Mouse (Mus musculus): Measurements from ENCODE around the gene Spata48. TPM values are rescaled to one million over a fixed set of nuclear protein-coding genes. Genes with fewer than 3 reads are reported as not detected.

The Spata48 gene
- polyA plus RNA-seq, 1 experiment from 2014 or later, result 1.8 TPM

- ATAC-seq (ENCODE audit: low read depth), result no peak
- no peak overlapping the region for H3K27ac ChIP-seq (ENCODE audit: low read length)
- no peaks in the 10 kb centered on the region for H3K9me3 ChIP-seq (ENCODE audit: control insufficient read depth, low read length)
- WGBS, result 16% methylated on average over 10 of the region's 10 CpGs
- H3K36me3 ChIP-seq (ENCODE audit: control insufficient read depth, insufficient read depth, low read length), result no peaks in the 10 kb centered on the region
- H3K9ac ChIP-seq (ENCODE audit: low read length), result no peak overlapping the region
- no peak overlapping the region for H3K4me3 ChIP-seq (ENCODE audit: low read length)
- no peaks in the 10 kb centered on the region for H3K27me3 ChIP-seq (ENCODE audit: control insufficient read depth, insufficient read depth, low read depth, low read length)
- H3K4me1 ChIP-seq (replicated peaks; ENCODE audit: control insufficient read depth, insufficient read depth, low read length), result no peaks in the 10 kb centered on the region
- no peak overlapping the region for H3K4me2 ChIP-seq (ENCODE audit: low read depth, low read length)
These were observed 38.0 kb downstream of the Spata48 start for GRCm38 (mm10) chr11:11499944-11500343.

- Histone ChIP-seq H3K4me1 (replicated peaks; ENCODE audit: control insufficient read depth, insufficient read depth, low read length) (no peaks in the 10 kb centered on the region), H3K9me3 (ENCODE audit: control insufficient read depth, low read length) (no peaks in the 10 kb centered on the region), H3K27ac (ENCODE audit: low read length) (no peak overlapping the region), H3K9ac (ENCODE audit: low read length) (no peak overlapping the region), H3K4me3 (ENCODE audit: low read length) (no peak overlapping the region), H3K36me3 (ENCODE audit: control insufficient read depth, insufficient read depth, low read length) (no peaks in the 10 kb centered on the region), H3K4me2 (ENCODE audit: low read depth, low read length) (no peak overlapping the region), H3K27me3 (ENCODE audit: control insufficient read depth, insufficient read depth, low read depth, low read length) (no peaks in the 10 kb centered on the region)
- ATAC-seq (ENCODE audit: low read depth), result no peak
- 69% methylated on average over 2 of the region's 2 CpGs for WGBS
These were observed 44.3 kb downstream of the Spata48 start for GRCm38 (mm10) chr11:11506187-11506586.

GRCm38 (mm10) chr11:11509413-11509812, 47.5 kb downstream of the Spata48 start:
- ATAC-seq (ENCODE audit: low read depth), result no peak
- WGBS, result 56% methylated on average over 2 of the region's 2 CpGs
- no peaks in the 10 kb centered on the region for H3K36me3 ChIP-seq (ENCODE audit: control insufficient read depth, insufficient read depth, low read length)

GRCm38 (mm10) chr11:11512056-11512455, 50.2 kb downstream of the Spata48 start:
- H3K27me3 ChIP-seq (ENCODE audit: control insufficient read depth, insufficient read depth, low read depth, low read length), result no peaks in the 10 kb centered on the region
- H3K9me3 ChIP-seq (ENCODE audit: control insufficient read depth, low read length), result no peaks in the 10 kb centered on the region
- no peak overlapping the region for H3K9ac ChIP-seq (ENCODE audit: low read length)
- WGBS, result 39% methylated on average over 2 of the region's 2 CpGs
- no peaks in the 10 kb centered on the region for H3K4me1 ChIP-seq (replicated peaks; ENCODE audit: control insufficient read depth, insufficient read depth, low read length)
- no peaks in the 10 kb centered on the region for H3K36me3 ChIP-seq (ENCODE audit: control insufficient read depth, insufficient read depth, low read length)
- H3K27ac ChIP-seq (ENCODE audit: low read length), result no peak overlapping the region
- no peak overlapping the region for H3K4me3 ChIP-seq (ENCODE audit: low read length)
- ATAC-seq (ENCODE audit: low read depth), result no peak
- no peak overlapping the region for H3K4me2 ChIP-seq (ENCODE audit: low read depth, low read length)

More at GRCm38 (mm10) chr11:11509413-11509812, 47.5 kb downstream of the Spata48 start:
- H3K9me3 ChIP-seq (ENCODE audit: control insufficient read depth, low read length), result no peaks in the 10 kb centered on the region
- no peak overlapping the region for H3K4me2 ChIP-seq (ENCODE audit: low read depth, low read length)
- H3K27me3 ChIP-seq (ENCODE audit: control insufficient read depth, insufficient read depth, low read depth, low read length), result no peaks in the 10 kb centered on the region
- H3K9ac ChIP-seq (ENCODE audit: low read length), result no peak overlapping the region
- no peak overlapping the region for H3K4me3 ChIP-seq (ENCODE audit: low read length)
- no peak overlapping the region for H3K27ac ChIP-seq (ENCODE audit: low read length)
- no peaks in the 10 kb centered on the region for H3K4me1 ChIP-seq (replicated peaks; ENCODE audit: control insufficient read depth, insufficient read depth, low read length)

GRCm38 (mm10) chr11:11513008-11513799, 51.3 kb downstream of the Spata48 start:
- 57% methylated on average over 2 of the region's 2 CpGs for WGBS
- Histone ChIP-seq H3K4me3 (ENCODE audit: low read length) (no peak overlapping the region), H3K9ac (ENCODE audit: low read length) (no peak overlapping the region), H3K36me3 (ENCODE audit: control insufficient read depth, insufficient read depth, low read length) (no peaks in the 10 kb centered on the region), H3K27me3 (ENCODE audit: control insufficient read depth, insufficient read depth, low read depth, low read length) (no peaks in the 10 kb centered on the region), H3K27ac (ENCODE audit: low read length) (no peak overlapping the region), H3K4me1 (replicated peaks; ENCODE audit: control insufficient read depth, insufficient read depth, low read length) (no peaks in the 10 kb centered on the region), H3K9me3 (ENCODE audit: control insufficient read depth, low read length) (no peaks in the 10 kb centered on the region), H3K4me2 (ENCODE audit: low read depth, low read length) (no peak overlapping the region)
- ATAC-seq (ENCODE audit: low read depth), result no peak

GRCm38 (mm10) chr11:11514920-11515319, 53.0 kb downstream of the Spata48 start:
- H3K4me1 ChIP-seq (replicated peaks; ENCODE audit: control insufficient read depth, insufficient read depth, low read length), result no peaks in the 10 kb centered on the region
- no peak overlapping the region for H3K4me3 ChIP-seq (ENCODE audit: low read length)
- H3K36me3 ChIP-seq (ENCODE audit: control insufficient read depth, insufficient read depth, low read length), result no peaks in the 10 kb centered on the region
- no peaks in the 10 kb centered on the region for H3K27me3 ChIP-seq (ENCODE audit: control insufficient read depth, insufficient read depth, low read depth, low read length)
- no peak overlapping the region for H3K27ac ChIP-seq (ENCODE audit: low read length)
- no peak overlapping the region for H3K9ac ChIP-seq (ENCODE audit: low read length)
- no peaks in the 10 kb centered on the region for H3K9me3 ChIP-seq (ENCODE audit: control insufficient read depth, low read length)
- WGBS, result 92% methylated on average over 4 of the region's 4 CpGs
- H3K4me2 ChIP-seq (ENCODE audit: low read depth, low read length), result no peak overlapping the region
- no peak for ATAC-seq (ENCODE audit: low read depth)

- no peak for ATAC-seq (ENCODE audit: low read depth)
- H3K36me3 ChIP-seq (ENCODE audit: control insufficient read depth, insufficient read depth, low read length), result no peaks in the 10 kb centered on the region
- no peak overlapping the region for H3K4me3 ChIP-seq (ENCODE audit: low read length)
- H3K4me1 ChIP-seq (replicated peaks; ENCODE audit: control insufficient read depth, insufficient read depth, low read length), result no peaks in the 10 kb centered on the region
- H3K27me3 ChIP-seq (ENCODE audit: control insufficient read depth, insufficient read depth, low read depth, low read length), result no peaks in the 10 kb centered on the region
- no peak overlapping the region for H3K9ac ChIP-seq (ENCODE audit: low read length)
- no peak overlapping the region for H3K4me2 ChIP-seq (ENCODE audit: low read depth, low read length)
- whole genome bisulfite sequencing, result 88% methylated on average over 1 of the region's 1 CpGs
- no peak overlapping the region for H3K27ac ChIP-seq (ENCODE audit: low read length)
- H3K9me3 ChIP-seq (ENCODE audit: control insufficient read depth, low read length), result no peaks in the 10 kb centered on the region
These were observed 56.0 kb downstream of the Spata48 start for GRCm38 (mm10) chr11:11517781-11518435.

GRCm38 (mm10) chr11:11519255-11520243, 57.7 kb downstream of the Spata48 start:
- 75% methylated on average over 10 of the region's 10 CpGs for WGBS
- no peaks in the 10 kb centered on the region for H3K9me3 ChIP-seq (ENCODE audit: control insufficient read depth, low read length)

More at GRCm38 (mm10) chr11:11519255-11520243, 57.7 kb downstream of the Spata48 start:
- Histone ChIP-seq H3K4me3 (ENCODE audit: low read length) (no peak overlapping the region), H3K27ac (ENCODE audit: low read length) (no peak overlapping the region), H3K36me3 (ENCODE audit: control insufficient read depth, insufficient read depth, low read length) (no peaks in the 10 kb centered on the region), H3K9ac (ENCODE audit: low read length) (no peak overlapping the region), H3K4me2 (ENCODE audit: low read depth, low read length) (no peak overlapping the region), H3K27me3 (ENCODE audit: control insufficient read depth, insufficient read depth, low read depth, low read length) (no peaks in the 10 kb centered on the region), H3K4me1 (replicated peaks; ENCODE audit: control insufficient read depth, insufficient read depth, low read length) (no peaks in the 10 kb centered on the region)
- no peak for ATAC-seq (ENCODE audit: low read depth)
